Mouse (Mus musculus): ENCODE measurements around the gene Steap4. TPM values are rescaled to one million over a fixed set of nuclear protein-coding genes. Genes with fewer than 3 reads are reported as not detected.
"Not testable (repeated sequence)": the region's sequence is repeated elsewhere in the genome, so short reads cannot be mapped to it uniquely, and the experiment has no call there.

The Steap4 gene
- total RNA-seq (2021): under 1 TPM; 0.15 to 0.16 TPM

DNA sequence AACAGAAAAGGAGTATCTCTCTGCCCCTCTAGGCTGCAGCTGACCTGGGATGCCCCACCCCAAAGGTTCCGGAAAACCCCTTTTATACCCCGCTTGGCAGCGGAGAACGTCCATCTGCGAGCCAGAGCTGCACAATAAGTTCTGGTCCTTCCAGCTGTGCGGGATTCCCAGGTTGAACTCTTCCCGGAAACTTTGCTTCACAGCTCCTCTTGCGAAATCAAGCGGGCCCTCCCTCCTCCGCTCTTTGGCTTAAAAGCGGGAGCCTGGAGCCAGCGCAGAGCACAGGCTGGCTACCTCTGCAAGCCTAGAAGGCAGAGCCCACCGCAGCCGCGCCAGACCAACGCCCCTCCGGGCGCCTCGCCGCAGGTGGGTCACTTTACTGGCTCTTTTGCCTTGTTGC is at the start of gene Steap4:
Steap4 (plus strand) TSS at position 282 of the 400 bp plus-strand sequence.
- intact Hi-C loops (cut with DNase I): no loop called here
- DNase-seq (ENCODE audit: low spot score in 2 of 2): peak in 1 of 2 experiments; percentile 5

DNA sequence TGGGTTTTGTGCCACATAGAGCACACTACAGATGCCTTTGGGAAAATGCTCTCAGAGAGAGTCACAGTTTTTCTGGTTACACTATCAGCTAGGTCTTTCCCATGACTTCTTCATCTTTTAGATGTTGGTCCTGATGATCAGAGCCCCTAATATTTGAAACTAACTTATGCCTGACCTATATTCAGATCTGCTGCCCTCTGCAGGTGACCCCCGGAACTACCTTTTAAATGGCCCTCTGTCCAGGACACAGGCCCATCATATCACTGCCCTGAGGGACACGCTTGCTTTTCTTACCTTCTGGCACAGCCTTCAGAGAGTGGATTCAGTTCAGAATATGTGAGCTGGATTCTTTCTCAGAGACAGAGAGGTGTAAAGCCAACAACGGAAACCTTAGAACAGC is 48.3 kb upstream of the Steap4 start:
- no peak for DNase-seq (ENCODE audit: low spot score in 2 of 2)
- intact Hi-C loops (cut with DNase I): no loop called here

DNA sequence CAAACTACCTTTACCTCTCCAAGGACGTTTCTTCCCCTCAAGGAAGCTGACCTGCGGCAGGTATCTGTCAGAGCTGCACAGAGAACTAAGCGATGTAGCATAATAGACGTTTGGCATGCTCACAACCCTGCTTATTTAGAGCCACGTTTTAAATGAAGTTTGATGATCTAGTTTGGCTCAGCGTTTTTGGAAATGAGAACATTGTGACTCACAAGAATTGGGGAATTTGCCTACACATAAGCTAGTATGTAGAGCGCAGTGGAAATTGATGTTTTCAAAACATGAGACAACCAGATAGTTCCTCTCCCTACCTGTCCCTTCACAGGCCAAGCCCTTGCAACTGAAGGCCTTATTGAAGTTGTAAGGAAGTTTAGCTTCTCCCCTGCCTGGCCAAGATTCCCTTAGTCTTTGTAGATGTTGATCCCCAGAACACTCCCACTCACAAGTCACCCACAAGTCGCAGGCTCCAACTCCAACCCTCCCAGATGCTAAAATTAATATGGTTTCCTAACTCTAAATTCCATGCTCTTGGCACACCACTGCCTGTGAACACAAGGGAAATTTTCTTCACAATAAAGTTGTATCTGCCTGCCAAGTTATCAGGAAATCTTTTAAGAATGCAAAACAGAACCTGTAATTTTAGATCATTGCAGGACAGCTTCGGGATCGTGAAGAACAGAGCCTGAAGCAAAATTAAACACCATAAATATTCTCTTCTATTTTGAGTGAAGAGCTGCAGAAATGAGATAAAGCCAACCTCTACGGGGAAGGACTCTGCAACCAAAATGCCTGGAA is 42.6 kb upstream of the Steap4 start:
- peak; percentile 54 to 72 for DNase-seq (ENCODE audit: low spot score in 2 of 2)
- intact Hi-C loops (cut with DNase I): no loop called here

DNA sequence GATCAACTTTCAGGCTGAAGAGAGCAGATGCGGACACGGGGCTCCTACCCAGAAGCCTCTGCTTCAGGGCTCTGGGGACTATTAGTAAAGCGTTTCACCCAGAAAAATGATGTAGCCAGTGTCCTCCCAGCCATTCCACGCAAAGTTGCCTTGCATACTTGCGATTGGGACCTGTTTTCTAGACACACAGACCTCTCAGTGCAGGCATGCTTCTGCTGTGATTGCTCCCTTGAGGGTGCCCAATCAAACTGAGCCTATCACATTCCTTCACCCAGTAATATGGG is 42.0 kb upstream of the Steap4 start:
- peak; percentile 22 to 41 for DNase-seq (ENCODE audit: low spot score in 2 of 2)
- intact Hi-C loops (cut with DNase I): no loop called here

DNA sequence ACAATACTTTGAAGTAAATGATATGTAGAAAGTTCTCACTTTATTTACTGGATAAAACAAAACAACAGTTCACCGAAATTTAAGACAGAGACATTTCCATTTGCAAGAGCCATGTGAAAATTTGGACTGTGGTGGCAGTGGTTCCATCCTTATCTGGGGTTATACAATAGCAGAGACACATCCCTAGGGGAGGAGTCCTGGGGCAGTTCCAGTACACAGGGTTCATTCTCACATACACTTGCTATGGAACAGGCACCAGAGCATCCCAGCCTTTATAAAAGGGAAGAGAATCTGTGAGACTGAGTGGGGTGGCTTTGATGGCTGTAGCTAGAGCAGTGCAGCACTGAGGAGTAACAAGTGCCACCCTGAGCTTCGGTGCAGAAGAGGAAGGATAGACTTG is 40.6 kb upstream of the Steap4 start:
- DNase-seq (ENCODE audit: low spot score in 2 of 2): no peak
- intact Hi-C loops (cut with DNase I): no loop called here

DNA sequence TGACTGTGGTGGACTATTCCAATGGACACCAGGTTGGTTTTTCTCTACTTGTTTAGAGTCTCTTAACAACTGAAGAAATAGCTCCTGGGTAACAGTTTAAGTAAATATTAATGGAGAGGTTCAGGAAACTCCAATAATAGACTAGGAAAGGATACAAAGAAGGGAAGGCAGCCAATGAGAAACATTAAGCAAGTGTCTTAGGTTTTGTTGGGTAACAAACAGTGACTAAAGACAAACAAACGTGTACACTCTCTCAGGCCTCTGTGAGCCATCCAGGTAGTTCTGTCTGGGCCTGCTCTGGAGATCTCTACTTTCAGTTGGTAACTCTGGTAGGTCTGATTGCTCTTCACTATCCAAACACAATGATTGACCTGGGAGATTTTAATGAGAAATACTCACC is 37.5 kb upstream of the Steap4 start:
- intact Hi-C loops (cut with DNase I): no loop called here
- no peak for DNase-seq (ENCODE audit: low spot score in 2 of 2)

DNA sequence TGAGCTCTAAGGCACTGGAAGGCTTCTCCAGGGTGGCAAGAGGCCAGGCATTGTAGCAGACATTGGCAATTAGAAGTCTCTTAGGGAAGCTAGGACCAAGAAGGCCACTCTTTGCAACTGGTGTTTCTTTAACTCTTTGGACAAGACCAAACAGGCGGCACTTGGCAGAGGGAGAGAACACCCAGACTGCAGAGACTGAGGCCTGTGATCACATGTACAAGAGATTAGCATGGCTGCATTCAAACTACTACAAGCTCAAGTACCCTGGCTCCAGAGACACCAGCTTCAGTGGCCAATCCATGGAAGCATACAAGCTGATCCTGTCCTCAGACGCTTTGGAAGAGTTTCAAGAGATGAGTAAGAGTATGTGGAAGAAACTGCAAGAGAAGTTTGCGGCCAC is 36.6 kb upstream of the Steap4 start:
- DNase-seq (ENCODE audit: low spot score in 2 of 2): no peak
- intact Hi-C loops (cut with DNase I): no loop called here

DNA sequence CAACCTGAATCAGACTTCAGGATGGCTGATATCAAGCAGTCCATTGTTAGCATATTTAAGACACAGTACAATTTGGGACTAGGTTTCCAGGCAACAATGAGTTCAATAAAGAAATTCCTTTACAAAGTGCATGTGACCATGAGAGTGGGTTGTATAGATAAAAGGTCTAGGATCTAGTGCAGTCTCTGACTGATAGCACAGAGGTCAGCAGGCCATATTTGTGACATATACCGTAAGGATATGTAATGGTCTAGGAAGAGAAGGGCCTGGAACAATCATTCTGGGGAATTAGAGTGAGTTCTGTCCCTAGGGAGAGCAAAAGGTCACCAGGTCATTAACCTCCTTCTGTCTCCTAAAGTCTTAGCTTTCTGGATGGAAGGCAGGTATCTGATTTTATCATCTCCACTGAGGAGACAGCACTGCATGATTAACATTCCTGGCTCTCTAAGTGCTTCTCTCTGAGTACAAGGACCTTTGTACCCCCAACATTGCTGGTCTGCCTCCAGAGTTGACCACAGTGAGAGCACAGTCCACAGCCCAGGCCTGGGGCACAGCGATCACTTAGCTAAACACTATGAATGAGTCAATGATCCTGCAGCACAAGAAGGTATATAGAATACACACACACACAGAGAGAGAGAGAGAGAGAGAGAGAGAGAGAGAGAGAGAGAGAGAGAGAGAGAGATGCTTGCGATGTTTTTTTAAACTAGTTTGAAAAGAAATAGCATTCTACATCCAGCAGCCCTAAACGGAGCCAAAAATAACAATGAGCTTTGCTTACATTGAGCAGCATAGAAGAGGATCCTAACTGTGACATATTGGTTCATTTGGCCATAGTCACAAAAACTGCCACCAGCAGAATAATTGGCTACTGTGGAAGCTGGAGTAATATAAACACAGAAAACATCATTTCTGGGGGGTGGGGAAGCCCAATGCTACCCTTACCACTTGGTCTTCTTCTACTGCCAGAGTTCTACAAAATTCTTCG is 27.7 kb upstream of the Steap4 start:
- intact Hi-C loops (cut with DNase I): no loop called here
- DNase-seq (ENCODE audit: low spot score in 2 of 2): no peak

DNA sequence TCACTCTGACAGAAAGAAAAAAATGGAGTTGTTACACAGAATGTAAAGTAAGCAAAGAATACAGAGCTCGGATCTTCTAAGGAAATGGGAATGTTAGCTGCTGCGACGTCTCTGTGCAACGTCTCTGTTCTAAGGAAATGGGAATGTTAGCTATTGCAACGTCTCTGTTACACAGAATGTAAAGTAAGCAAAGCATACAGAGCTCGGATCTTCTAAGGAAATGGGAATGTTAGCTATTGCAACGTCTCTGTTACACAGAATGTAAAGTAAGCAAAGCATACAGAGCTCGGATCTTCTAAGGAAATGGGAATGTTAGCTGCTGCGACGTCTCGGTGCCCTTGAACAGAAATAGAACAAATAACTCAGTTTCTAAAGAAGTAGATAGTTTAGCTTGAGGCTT is 26.8 kb upstream of the Steap4 start:
- intact Hi-C loops (cut with DNase I); DNase-seq (ENCODE audit: low spot score in 2 of 2): not testable (repeated sequence)

DNA sequence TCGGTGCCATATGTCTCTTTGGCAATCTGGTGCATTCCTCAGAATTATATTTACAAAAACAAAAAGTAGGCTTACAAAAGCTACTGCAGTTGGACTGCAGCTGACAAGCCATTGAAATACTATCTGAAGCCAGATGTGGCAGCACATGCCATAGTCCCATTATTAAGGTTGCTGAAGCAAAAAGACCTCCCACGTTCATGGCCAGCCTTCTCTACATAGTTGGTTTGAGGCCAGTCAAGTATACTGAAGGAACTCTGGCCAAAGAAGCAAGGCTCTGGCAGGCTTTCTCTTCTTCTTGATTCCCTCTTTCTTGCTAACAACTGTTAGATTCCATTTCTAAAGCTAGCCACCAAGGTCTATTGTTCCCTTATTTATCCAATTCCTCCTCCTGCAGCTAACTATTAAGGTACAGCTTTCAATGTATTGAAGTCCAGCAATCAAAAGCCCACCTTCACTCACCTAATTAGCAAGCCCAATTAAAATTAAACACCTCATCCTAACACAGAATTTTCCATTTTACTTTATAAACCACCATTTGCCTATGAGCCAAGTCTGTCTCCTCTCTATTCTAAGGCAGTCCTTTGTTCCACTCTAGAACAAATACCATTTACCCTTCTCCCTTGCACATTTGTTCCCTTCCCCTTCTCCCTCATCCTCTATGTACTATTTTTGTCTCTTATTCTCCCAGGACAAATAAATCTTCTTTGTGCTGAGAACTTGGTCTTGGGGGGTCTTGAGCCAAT is 26.2 kb upstream of the Steap4 start:
- no peak for DNase-seq (ENCODE audit: low spot score in 2 of 2)
- intact Hi-C loops (cut with DNase I): no loop called here

DNA sequence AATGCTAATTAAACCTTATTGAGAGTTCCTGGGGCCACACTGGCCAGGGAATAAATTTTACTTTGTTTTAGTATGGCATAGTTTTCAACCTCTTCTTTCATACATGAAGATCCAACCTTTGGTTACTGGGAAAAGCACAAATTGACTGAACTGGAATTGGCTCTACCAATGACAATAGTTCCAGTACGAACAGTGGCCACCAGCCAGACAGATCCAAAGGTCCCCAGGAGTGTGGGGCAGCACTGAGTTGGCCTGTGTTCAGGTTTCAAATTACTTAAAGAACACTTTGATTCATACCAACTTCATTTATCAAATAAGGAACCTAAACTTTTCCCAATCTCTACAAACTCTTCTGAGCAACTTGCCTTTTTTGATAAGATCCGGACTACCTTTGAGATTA is 5.4 kb upstream of the Steap4 start:
- intact Hi-C loops (cut with DNase I): no loop called here
- no peak for DNase-seq (ENCODE audit: low spot score in 2 of 2)

DNA sequence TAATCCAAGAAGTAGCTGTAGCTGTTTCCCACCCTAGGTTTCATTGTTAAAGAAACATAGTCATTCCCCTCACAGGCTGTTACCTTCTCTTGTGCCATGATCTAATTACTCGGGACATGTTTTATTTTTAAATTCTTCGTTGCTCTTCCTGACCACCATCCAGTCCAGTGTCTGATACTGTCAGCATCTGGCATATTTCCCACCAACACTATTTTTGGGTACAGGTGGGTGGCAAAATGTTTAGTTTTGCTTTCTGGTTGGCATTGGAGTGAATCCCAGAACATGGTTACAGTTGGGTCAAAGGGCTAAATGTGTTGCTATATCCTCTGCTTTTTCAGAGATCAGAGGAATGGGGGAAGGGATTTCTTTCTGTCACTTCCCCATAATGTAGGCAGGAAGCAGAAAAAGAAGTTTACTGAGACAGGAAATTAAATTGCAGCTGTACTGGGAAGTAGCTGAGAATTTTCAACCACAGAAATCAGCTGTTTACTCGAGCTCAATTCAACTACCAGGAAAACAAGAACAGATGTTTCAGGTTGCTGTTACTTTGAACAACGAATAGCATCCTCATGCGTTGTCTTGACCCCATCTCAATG is 4.8 kb upstream of the Steap4 start:
- intact Hi-C loops (cut with DNase I): no loop called here
- DNase-seq (ENCODE audit: low spot score in 2 of 2): no peak

DNA sequence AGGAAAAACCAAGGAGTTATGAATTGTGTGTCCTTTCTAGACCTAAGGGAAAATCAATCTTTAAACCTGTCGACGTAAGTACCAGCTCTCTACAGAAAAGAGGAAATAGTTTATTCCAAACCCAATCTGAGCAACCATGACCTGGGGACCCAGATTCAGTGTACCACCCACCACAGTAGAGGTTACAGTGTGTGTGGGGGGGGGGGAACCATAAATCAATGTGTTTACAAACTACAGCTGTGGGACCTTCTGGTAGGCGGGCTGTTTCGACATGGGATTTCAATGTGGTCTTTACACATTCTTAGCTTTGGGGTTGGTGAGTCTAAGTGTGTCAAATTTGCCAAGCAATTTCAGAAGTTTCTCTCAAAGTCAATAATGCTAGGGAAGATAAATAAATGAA is 2.2 kb upstream of the Steap4 start:
- no peak for DNase-seq (ENCODE audit: low spot score in 2 of 2)
- intact Hi-C loops (cut with DNase I): no loop called here

DNA sequence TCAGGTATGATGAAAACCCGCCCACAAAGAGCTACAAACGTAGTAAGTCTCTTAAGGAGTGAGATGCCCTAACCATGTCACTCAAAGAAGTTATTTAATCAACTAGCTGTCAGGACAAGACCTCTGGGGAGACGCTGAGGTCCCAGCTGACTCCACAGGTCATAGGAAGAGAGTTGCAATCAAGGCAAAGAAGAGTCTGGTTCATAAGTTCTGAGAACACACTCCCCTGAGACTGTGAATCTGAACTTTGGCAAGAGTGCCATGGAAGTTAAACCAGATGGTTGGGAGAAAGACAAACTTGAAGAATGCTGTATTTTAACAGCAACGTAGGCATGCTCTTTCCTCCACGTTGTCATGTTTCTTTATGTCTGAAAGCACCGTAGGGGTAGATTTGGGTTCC is 971 bp upstream of the Steap4 start:
- DNase-seq (ENCODE audit: low spot score in 2 of 2): no peak
- intact Hi-C loops (cut with DNase I): no loop called here

DNA sequence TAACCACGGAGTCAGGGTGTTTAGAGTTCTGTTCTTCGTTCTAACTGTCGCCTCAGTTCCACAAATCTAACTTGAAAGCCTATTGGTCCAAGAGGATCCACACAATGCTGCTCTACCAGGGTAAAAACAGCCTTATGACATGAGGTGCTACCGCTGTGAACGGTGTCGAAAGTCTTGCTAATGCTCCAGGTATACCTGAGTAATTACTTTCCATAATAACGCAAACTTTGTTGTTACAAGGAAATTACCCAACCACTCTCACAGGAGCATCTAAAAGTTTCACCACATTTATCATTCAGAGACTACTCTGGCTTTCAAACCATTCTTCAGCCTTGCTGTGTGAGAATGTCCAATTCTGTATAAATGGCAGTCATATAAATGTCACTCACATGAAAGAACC is 856 bp downstream of the Steap4 start:
- intact Hi-C loops (cut with DNase I): no loop called here
- DNase-seq (ENCODE audit: low spot score in 2 of 2): no peak

DNA sequence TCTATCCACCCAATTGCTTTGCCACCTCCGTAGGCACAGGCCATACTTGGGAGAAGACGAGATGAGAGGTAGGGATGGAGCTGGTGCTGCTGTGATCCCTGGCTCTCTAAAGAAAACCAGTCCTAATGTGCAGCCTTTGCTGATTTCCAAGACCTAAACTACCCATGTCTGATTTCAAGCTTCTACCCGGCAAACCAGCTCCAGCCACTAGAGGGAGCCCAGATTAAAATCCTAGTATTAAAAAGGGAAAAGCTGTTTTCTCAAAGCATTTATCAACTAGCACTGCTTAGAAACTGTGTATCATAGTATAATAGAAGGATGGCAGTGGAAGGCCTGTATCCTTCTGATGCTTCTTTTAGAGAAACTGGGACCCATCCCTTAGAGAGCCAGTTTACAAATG is 5.0 kb downstream of the Steap4 start:
- DNase-seq (ENCODE audit: low spot score in 2 of 2): peak; percentile 13 to 38
- intact Hi-C loops (cut with DNase I): no loop called here

DNA sequence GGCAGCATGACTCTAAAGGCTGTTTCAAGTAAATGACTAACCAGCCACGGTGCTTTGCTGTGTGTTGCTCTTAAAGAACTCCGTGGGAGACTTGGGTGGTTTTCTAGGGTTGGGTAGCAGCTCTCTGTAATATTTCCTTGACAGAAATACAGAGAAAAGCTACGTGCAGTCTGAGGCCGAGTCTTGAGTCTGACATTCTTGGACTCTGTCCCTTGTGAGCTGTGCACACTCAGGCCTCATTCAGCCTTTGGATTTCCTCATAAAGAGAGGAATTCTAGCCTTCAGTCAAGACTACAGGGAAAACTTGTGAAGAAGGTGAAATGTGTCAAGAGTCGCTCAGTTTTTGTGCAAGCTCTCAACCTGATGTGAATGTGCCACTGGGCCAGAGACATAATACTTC is 7.9 kb downstream of the Steap4 start:
- intact Hi-C loops (cut with DNase I): no loop called here
- no peak for DNase-seq (ENCODE audit: low spot score in 2 of 2)

DNA sequence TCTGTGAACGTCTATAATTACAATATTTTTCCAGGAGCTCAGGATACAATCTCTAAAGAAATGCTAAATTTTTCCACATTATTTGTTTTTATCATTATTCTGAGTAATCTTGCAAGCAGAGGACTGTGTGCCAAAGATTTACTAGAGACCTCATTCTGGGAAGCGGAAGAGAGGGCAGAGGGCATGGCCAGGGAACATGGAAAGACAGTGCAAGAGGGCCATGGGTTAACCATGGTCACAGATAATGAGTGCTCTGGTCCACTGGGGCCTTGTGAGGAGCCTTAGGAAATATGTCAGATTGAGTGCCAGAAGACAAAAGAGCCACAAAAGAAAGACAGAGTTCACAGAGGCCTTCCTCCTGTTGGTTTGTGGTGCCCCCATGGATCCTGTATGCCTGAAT is 12.0 kb downstream of the Steap4 start:
- no peak for DNase-seq (ENCODE audit: low spot score in 2 of 2)

DNA sequence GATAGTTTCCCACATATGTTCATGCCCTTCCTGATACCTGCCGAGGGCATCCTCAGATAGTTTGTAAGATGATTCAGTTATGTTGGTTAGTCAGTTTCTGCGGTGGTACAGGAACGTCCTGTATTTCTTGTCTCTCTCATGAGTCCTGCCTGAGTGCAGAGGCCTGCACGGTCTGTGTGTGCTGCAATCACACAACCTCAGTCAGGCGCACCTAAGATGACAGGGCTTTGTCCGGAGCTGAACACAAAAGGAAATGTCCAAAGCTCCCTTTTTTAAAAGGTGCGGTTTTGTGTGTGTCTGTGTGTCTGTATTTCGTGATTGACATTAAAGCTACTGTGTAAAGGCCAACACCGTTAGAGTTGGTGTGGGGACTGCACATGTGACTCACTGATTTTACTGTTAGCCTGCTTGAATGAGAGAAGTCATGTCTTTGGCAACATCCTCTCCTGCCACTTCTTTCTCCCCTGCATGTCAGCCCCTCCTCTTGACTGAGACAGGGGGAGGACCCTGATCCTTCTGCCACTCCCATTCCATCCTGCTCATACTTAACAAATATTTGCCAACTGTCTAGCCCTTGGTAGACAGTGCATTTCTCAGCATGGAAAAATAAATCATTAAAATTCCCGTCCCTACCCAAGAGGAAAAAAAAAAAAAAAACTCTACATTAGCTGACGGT is 14.4 kb downstream of the Steap4 start:
- intact Hi-C loops (cut with DNase I): no loop called here
- DNase-seq (ENCODE audit: low spot score in 2 of 2): no peak

More for the DNA sequence above, 12.0 kb downstream of the Steap4 start:
- intact Hi-C loops (cut with DNase I): no loop called here
